Mouse (Mus musculus) G1E (cell line): ENCODE results near the gene Pdpk1.

Experiments
- CTCF ChIP-seq: IDR thresholded peaks from 2 replicates; pipeline ENCODE4 v1.5.1; 2012; ENCODE audit warnings: low read depth, low read length, inconsistent platforms, mixed read lengths
- GATA1 ChIP-seq: IDR thresholded peaks from 2 replicates; pipeline ENCODE4 v1.6.1; 2012; ENCODE audit warnings: borderline replicate concordance, low read length, inconsistent platforms, mixed read lengths
- GATA2 ChIP-seq: IDR thresholded peaks from 2 replicates; pipeline ENCODE4 v1.6.1; 2012; ENCODE audit warnings: low read depth, low read length, inconsistent platforms, borderline replicate concordance
- POLR2AphosphoS5 ChIP-seq: IDR thresholded peaks from 2 replicates; pipeline ENCODE4 v1.6.1; 2012; ENCODE audit warnings: low read depth, low read length, inconsistent platforms; ENCODE audit not compliant: insufficient replicate concordance
- TAL1 ChIP-seq: conservative IDR thresholded peaks from 2 replicates; pipeline ENCODE4 v1.6.1; 2012; ENCODE audit warnings: low read depth, low read length, inconsistent platforms, mixed read lengths

DNA sequence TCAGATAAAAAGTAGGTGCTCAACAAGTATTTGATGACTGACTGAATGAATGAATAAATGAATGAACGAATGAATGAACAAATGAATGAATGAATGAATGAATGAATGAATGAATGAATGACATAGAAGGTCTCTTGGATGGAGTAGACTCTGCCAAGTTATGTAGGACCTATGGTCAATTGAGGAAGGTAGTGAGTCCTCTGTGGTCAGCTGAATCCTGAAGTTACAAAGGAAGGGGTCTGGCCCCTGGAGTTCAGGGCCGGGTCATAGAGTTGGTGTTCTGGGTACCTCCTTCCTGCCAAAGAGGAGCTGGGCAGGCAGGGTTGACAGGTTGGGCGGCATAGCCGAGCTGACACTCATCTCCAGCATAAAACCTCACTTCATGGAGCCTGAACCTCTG is 112.9 kb downstream of the Pdpk1 start, which contains the start of gene Prss27:
- TF ChIP-seq CTCF (no peak), GATA1 (no peak), TAL1 (no peak), POLR2AphosphoS5 (no peak), GATA2 (no peak)
